Mouse (Mus musculus): ENCODE data around the gene Saysd1. TPM values are rescaled to one million over a fixed set of nuclear protein-coding genes. Genes with fewer than 3 reads are reported as not detected.

Gene Saysd1
- polyA plus RNA-seq (2014; fragmentation: Nextera tagmentation; extraction: Ambion mirVana), result 11.3 and 12.6 TPM in 2 replicates

DNA sequence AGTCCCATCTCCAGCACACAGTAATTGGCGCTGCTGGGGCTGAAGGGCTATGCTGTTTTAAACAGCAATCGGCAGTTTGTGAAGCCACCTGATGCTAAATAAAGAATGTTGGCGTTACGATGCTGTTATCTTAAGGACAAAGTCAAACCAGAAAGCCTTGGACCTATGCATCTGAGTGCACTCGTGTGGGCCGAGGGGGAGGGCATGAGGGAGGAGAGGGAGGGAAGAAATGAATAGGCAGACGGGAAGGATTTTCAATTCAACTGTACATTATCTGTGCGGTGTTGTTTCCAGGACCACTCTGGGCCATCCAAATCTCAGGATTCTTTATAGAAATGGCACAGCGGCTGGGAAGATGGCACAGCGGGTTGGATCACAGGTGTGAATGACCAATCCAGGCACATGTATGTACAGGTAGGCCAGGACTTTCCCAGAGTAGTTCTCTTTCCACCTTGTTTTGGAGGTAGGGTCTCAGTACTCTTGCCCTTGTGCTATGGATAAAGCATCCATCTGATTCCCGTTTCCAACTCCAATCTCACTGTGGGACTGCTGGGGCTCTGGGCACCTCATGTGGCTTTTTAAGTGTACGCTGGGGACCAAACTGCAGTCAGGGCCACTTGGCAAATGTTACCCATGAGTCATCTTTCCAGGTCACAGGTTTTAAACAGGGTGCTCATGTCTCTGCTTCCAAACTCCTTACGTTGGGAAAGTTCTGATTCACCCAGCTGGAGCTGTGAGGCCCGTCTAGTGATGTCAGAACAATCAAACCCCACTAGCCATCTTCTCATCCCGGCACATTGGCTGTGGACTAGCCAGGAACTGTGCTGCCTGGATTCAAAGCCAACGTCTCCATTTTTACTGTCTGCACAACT, at the start of gene Saysd1:
Gene Saysd1 (minus strand): TSS at position 51 of the 872 bp plus-strand sequence.
- no peak for ATAC-seq (ENCODE audit: low FRiP score)
- H3K4me1 ChIP-seq (ENCODE audit: control insufficient read depth, insufficient read depth, low read length), result peaks cover 3% of the 10 kb centered on the region
- no peak within 1 kb of the TSS for H3K9ac ChIP-seq (ENCODE audit: low read length)
- no peak for DNase-seq (ENCODE audit: low spot score, missing footprints)
- no peaks in the 10 kb centered on the region for H3K27me3 ChIP-seq (ENCODE audit: control insufficient read depth, insufficient read depth, low read length)
- H3K9me3 ChIP-seq (ENCODE audit: control insufficient read depth, low read length), result no peaks in the 10 kb centered on the region
- H3K36me3 ChIP-seq (ENCODE audit: control insufficient read depth, insufficient read depth, low read length), result peaks cover 3% of the 10 kb centered on the region
- H3K27ac ChIP-seq (ENCODE audit: low read depth, low read length), result no peak within 1 kb of the TSS
- 89% methylated on average over 16 of the region's 16 CpGs for WGBS
- H3K4me3 ChIP-seq (ENCODE audit: low read depth, low read length), result no peak within 1 kb of the TSS
- H3K4me2 ChIP-seq, result no peak within 1 kb of the TSS

DNA sequence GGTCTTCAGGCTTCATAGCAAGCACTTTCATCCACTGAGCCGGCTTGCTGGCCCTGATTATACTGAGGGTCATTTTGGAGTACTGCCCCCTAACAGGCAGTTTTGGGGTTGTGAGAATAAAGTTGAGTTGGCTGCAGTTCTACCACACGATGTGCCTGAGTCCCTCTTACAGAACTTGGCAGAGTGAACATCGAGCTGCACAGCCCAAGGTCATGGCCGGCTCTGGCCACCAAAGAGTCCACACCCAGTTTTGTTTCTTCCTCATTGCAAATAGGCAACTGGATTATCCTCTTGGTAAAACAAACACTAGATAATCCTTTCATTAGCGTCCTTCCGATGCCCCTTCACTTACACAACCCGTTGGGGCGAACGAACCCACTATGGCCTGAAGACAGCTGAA, 47.1 kb upstream of the Saysd1 start:
- DNase-seq (ENCODE audit: low spot score, missing footprints), result peak; percentile 64
- Histone ChIP-seq H3K9me3 (ENCODE audit: control insufficient read depth, low read length) (no peaks in the 10 kb centered on the region), H3K36me3 (ENCODE audit: control insufficient read depth, insufficient read depth, low read length) (no peaks in the 10 kb centered on the region), H3K27ac (ENCODE audit: low read depth, low read length) (no peak overlapping the region), H3K4me2 (no peak overlapping the region), H3K27me3 (ENCODE audit: control insufficient read depth, insufficient read depth, low read length) (no peaks in the 10 kb centered on the region), H3K4me3 (ENCODE audit: low read depth, low read length) (no peak overlapping the region), H3K9ac (ENCODE audit: low read length) (no peak overlapping the region), H3K4me1 (ENCODE audit: control insufficient read depth, insufficient read depth, low read length) (peaks cover 10% of the 10 kb centered on the region)
- 72% methylated on average over 9 of the region's 9 CpGs for WGBS
- ATAC-seq (ENCODE audit: low FRiP score), result no peak

DNA sequence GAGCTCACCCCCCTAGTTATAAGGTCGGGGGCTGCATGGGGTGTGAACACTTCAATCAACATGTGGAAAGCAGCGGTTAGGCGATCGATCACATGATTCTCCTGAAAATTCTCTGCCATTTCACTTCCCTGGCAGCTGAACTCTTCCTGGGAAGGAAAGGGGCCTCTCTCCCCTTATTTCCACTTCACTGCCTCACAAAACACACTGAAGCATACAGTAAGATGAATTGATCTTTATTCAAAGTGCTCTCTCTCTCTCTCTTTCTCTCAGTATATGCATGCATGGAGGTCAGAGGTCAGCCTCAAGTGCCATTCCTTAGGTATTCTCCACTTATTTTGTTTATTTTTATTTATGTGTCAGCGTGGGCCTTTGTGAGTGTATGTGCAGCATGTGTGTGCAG, 45.4 kb upstream of the Saysd1 start:
- no peak overlapping the region for H3K4me2 ChIP-seq
- no peaks in the 10 kb centered on the region; the same call in 1 of the 2 replicates for H3K27me3 ChIP-seq (ENCODE audit: control insufficient read depth, insufficient read depth, low read length)
- no peaks in the 10 kb centered on the region for H3K36me3 ChIP-seq (ENCODE audit: control insufficient read depth, insufficient read depth, low read length)
- H3K4me1 ChIP-seq (ENCODE audit: control insufficient read depth, insufficient read depth, low read length), result peaks cover 27% of the 10 kb centered on the region
- peak; percentile 82 for DNase-seq (ENCODE audit: low spot score, missing footprints)
- ATAC-seq (ENCODE audit: low FRiP score), result no peak
- peak overlapping the region; percentile 16; the same call in 1 of the 2 replicates for H3K27ac ChIP-seq (ENCODE audit: low read depth, low read length)
- no peak overlapping the region for H3K4me3 ChIP-seq (ENCODE audit: low read depth, low read length)
- 61% methylated on average over 5 of the region's 5 CpGs for WGBS
- no peaks in the 10 kb centered on the region for H3K9me3 ChIP-seq (ENCODE audit: control insufficient read depth, low read length)
- H3K9ac ChIP-seq (ENCODE audit: low read length), result no peak overlapping the region

DNA sequence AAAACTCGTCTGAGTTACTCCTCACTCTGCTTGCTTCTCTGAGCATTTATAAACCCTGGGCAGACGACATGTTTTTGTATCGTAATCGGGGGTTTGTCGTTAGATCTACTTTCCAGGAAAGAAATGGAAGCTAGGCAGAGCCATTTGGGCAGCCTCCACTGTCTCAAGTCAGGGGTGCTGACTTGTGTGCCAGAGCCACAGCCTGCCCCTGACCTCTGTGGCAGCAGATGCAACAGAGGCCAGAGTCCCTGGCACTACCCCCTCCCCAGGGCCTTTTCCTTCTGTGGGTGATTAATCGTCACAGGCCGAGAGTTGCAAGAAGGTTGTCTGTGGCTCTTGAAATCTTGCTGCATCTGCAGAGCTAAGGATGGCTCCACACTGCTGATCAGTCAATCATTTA, 44.3 kb upstream of the Saysd1 start:
- no peak overlapping the region for H3K4me3 ChIP-seq (ENCODE audit: low read depth, low read length)
- no peak overlapping the region for H3K9ac ChIP-seq (ENCODE audit: low read length)
- no peaks in the 10 kb centered on the region for H3K9me3 ChIP-seq (ENCODE audit: control insufficient read depth, low read length)
- H3K4me1 ChIP-seq (ENCODE audit: control insufficient read depth, insufficient read depth, low read length), result peaks cover 31% of the 10 kb centered on the region
- no peak overlapping the region for H3K27ac ChIP-seq (ENCODE audit: low read depth, low read length)
- ATAC-seq (ENCODE audit: low FRiP score), result no peak
- no peaks in the 10 kb centered on the region for H3K36me3 ChIP-seq (ENCODE audit: control insufficient read depth, insufficient read depth, low read length)
- no peaks in the 10 kb centered on the region; the same call in 1 of the 2 replicates for H3K27me3 ChIP-seq (ENCODE audit: control insufficient read depth, insufficient read depth, low read length)
- WGBS, result 86% methylated on average over 7 of the region's 7 CpGs
- DNase-seq (ENCODE audit: low spot score, missing footprints), result peak; percentile 65
- H3K4me2 ChIP-seq, result no peak overlapping the region

DNA sequence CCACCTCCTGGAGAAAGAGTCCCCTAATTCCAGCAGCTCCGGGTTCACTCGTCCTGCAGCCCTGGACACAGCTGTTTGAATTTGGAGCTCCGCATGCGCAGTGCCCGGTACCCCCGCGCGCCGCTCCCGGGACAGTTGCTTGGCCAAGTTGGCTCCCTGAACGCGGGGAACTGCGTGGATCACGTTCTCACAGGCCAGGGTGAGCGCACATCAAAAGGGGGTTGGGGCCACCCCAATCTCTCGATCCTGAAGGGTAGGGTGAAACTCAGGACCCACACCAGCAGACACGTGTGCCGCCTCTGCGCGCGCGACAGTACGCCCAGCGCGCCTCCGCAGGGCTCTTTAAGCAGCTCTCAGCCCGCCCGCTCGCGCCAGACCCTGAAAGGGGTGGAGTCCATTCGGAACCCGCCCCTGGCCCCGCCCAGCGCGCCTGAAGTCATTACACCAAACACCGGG, 43.2 kb upstream of the Saysd1 start, which contains the start of gene Kcnk5:
Gene Kcnk5 (minus strand): TSS at position 344 of the 456 bp plus-strand sequence.
- 0% methylated on average over 36 of the region's 36 CpGs for WGBS

DNA sequence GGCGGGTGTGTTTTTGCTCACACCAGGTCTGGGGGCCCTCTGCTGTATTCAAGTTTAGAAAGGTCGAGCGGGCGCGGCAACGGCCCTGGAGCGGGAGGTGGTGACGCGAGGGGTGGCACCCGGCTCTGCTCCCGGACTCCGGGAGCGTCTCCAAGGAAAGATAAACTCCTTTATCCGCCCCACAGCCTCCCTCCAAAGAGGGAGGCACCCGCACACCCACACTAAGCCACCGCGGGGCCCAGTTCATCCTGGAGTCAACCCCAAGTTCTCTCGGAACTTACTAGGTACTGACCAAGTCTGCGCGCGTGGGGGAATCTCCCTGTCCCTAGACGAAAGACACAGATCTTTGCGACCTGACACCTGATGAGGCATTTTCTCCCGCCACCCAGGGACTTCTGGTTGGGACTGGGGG, 42.4 kb upstream of the Saysd1 start:
- under 1% methylated on average over 24 of the region's 24 CpGs for WGBS
- Histone ChIP-seq H3K9me3 (ENCODE audit: control insufficient read depth, low read length) (no peaks in the 10 kb centered on the region), H3K4me1 (ENCODE audit: control insufficient read depth, insufficient read depth, low read length) (peaks cover 34% of the 10 kb centered on the region), H3K4me3 (ENCODE audit: low read depth, low read length) (peak overlapping the region; percentile 47), H3K27me3 (ENCODE audit: control insufficient read depth, insufficient read depth, low read length) (no peaks in the 10 kb centered on the region; the same call in 1 of the 2 replicates), H3K9ac (ENCODE audit: low read length) (peak overlapping the region; percentile 55), H3K27ac (ENCODE audit: low read depth, low read length) (no peak overlapping the region), H3K4me2 (peak overlapping the region; percentile 55), H3K36me3 (ENCODE audit: control insufficient read depth, insufficient read depth, low read length) (no peaks in the 10 kb centered on the region)
- ATAC-seq (ENCODE audit: low FRiP score), result peak; percentile 13; the same call in 1 of the 2 replicates
- DNase-seq (ENCODE audit: low spot score, missing footprints), result peak; percentile 90

More for the DNA sequence above, 43.2 kb upstream of the Saysd1 start, which contains the start of gene Kcnk5:
- Histone ChIP-seq H3K27me3 (ENCODE audit: control insufficient read depth, insufficient read depth, low read length) (no peaks in the 10 kb centered on the region; the same call in 1 of the 2 replicates), H3K36me3 (ENCODE audit: control insufficient read depth, insufficient read depth, low read length) (no peaks in the 10 kb centered on the region), H3K4me2 (peak within 1 kb of the TSS; percentile 55), H3K9me3 (ENCODE audit: control insufficient read depth, low read length) (no peaks in the 10 kb centered on the region), H3K27ac (ENCODE audit: low read depth, low read length) (no peak within 1 kb of the TSS), H3K4me1 (ENCODE audit: control insufficient read depth, insufficient read depth, low read length) (peaks cover 34% of the 10 kb centered on the region), H3K4me3 (ENCODE audit: low read depth, low read length) (peak within 1 kb of the TSS; percentile 47), H3K9ac (ENCODE audit: low read length) (peak within 1 kb of the TSS; percentile 55)
- peak; percentile 99 for DNase-seq (ENCODE audit: low spot score, missing footprints)
- ATAC-seq (ENCODE audit: low FRiP score), result peak; percentile 93

DNA sequence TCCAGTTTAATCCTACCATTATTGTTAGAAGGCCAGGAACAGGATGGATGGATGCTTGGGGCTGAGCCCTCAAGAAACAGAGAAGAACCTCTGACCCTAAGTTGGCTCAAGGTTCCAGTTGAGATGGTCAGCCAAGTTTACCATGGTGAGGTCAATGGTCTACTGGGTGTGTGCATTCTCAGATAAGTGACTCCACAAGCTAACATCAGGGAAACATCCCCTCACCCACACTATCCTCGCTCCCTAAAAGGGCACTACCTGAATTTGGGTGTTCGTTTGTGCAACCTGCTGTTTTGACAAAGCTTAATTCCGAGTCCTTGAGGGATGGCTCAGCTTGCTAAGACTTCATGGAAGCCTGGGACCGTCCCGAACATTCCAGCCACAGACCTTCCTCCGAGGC, 42.0 kb upstream of the Saysd1 start:
- peak overlapping the region; percentile 55 for H3K4me2 ChIP-seq
- no peaks in the 10 kb centered on the region; the same call in 1 of the 2 replicates for H3K27me3 ChIP-seq (ENCODE audit: control insufficient read depth, insufficient read depth, low read length)
- 4% methylated on average over 6 of the region's 6 CpGs for WGBS
- peaks cover 34% of the 10 kb centered on the region for H3K4me1 ChIP-seq (ENCODE audit: control insufficient read depth, insufficient read depth, low read length)
- DNase-seq (ENCODE audit: low spot score, missing footprints) (peak; percentile 87), ATAC-seq (ENCODE audit: low FRiP score) (no peak)
- no peak overlapping the region for H3K27ac ChIP-seq (ENCODE audit: low read depth, low read length)
- H3K9ac ChIP-seq (ENCODE audit: low read length), result peak overlapping the region; percentile 55
- peak overlapping the region; percentile 47 for H3K4me3 ChIP-seq (ENCODE audit: low read depth, low read length)
- H3K36me3 ChIP-seq (ENCODE audit: control insufficient read depth, insufficient read depth, low read length), result no peaks in the 10 kb centered on the region
- H3K9me3 ChIP-seq (ENCODE audit: control insufficient read depth, low read length), result no peaks in the 10 kb centered on the region

DNA sequence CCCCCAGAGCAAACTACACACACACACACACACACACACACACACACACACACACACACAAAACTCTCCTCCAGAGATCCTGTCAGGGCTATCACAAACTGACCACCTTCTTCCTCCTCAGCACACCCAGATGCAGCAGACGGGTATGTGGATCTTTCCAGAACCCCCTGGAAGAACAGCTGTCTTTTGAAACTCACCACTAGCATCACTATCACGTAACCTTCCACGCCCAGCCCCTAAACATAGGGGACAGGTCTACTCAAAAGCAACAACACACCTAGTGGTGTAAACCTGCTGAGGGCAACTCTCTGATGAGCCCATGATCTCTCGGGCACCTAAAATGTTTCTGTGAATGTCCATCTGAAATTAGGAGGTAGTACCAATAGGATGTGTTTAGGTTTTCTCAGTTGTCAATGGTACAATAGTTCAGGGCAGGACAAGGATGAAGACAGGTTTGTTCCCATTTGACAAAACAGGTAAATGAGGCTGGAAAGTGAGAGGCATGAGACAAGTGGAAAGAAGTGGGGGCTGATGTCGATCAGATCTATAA, 41.5 kb upstream of the Saysd1 start:
- H3K36me3 ChIP-seq (ENCODE audit: control insufficient read depth, insufficient read depth, low read length), result no peaks in the 10 kb centered on the region
- H3K4me2 ChIP-seq, result peak overlapping the region; percentile 55
- peaks cover 34% of the 10 kb centered on the region for H3K4me1 ChIP-seq (ENCODE audit: control insufficient read depth, insufficient read depth, low read length)
- H3K4me3 ChIP-seq (ENCODE audit: low read depth, low read length), result peak overlapping the region; percentile 47
- 78% methylated on average over 5 of the region's 5 CpGs for WGBS
- H3K9me3 ChIP-seq (ENCODE audit: control insufficient read depth, low read length), result no peaks in the 10 kb centered on the region
- H3K9ac ChIP-seq (ENCODE audit: low read length), result peak overlapping the region; percentile 16; the same call in 1 of the 2 replicates
- H3K27me3 ChIP-seq (ENCODE audit: control insufficient read depth, insufficient read depth, low read length), result no peaks in the 10 kb centered on the region; the same call in 1 of the 2 replicates
- ATAC-seq (ENCODE audit: low FRiP score) (no peak), DNase-seq (ENCODE audit: low spot score, missing footprints) (peak; percentile 83)
- H3K27ac ChIP-seq (ENCODE audit: low read depth, low read length), result no peak overlapping the region
